Mouse (Mus musculus): Measurements from ENCODE around the gene Hhipl1. TPM values are rescaled to one million over a fixed set of nuclear protein-coding genes. Genes with fewer than 3 reads are reported as not detected.
A peak's percentile ranks its signal among the peaks of the same experiment; 100 is the strongest.

The Hhipl1 gene
- polyA plus RNA-seq, 1 experiment from 2014 or later: 0.82 TPM

- peak overlapping the region; percentile 40; the same call in 1 of the 2 replicates for H3K4me2 ChIP-seq
These were observed 13.7 kb upstream of the Hhipl1 start for GRCm38 (mm10) chr12:108292419-108292818.

GRCm38 (mm10) chr12:108292957-108293356 is 13.1 kb upstream of the Hhipl1 start:
- Histone ChIP-seq H3K4me3 (ENCODE audit: low read depth, low read length) (no peak overlapping the region), H3K36me3 (ENCODE audit: insufficient read depth) (no peaks in the 10 kb centered on the region), H3K4me2 (peak overlapping the region; percentile 36; the same call in 1 of the 2 replicates), H3K27ac (ENCODE audit: low read depth) (no peak overlapping the region), H3K4me1 (ENCODE audit: insufficient read depth) (no peaks in the 10 kb centered on the region), H3K9me3 (ENCODE audit: low read depth, low read length) (no peaks in the 10 kb centered on the region), H3K27me3 (ENCODE audit: insufficient read depth, low read length) (no peaks in the 10 kb centered on the region), H3K9ac (no peak overlapping the region)
- WGBS: 5% methylated on average over 8 of the region's 8 CpGs
- peak; percentile 92 for TF ChIP-seq CTCF (IDR thresholded peaks at IDR 0.05; ENCODE audit: low read depth)
- peak; percentile 70 for ATAC-seq (ENCODE audit: insufficient read depth)
- DNase-seq: peak; percentile 87

More at GRCm38 (mm10) chr12:108292419-108292818, 13.7 kb upstream of the Hhipl1 start:
- Histone ChIP-seq H3K4me3 (ENCODE audit: low read depth, low read length) (no peak overlapping the region), H3K9ac (no peak overlapping the region), H3K4me1 (ENCODE audit: insufficient read depth) (no peaks in the 10 kb centered on the region), H3K36me3 (ENCODE audit: insufficient read depth) (no peaks in the 10 kb centered on the region), H3K27ac (ENCODE audit: low read depth) (no peak overlapping the region), H3K27me3 (ENCODE audit: insufficient read depth, low read length) (no peaks in the 10 kb centered on the region), H3K9me3 (ENCODE audit: low read depth, low read length) (no peaks in the 10 kb centered on the region)
- ATAC-seq (ENCODE audit: insufficient read depth) (peak; percentile 82), DNase-seq (peak; percentile 66)
- TF ChIP-seq CTCF (IDR thresholded peaks at IDR 0.05; ENCODE audit: low read depth): no peak
- WGBS: 14% methylated on average over 9 of the region's 9 CpGs

DNA sequence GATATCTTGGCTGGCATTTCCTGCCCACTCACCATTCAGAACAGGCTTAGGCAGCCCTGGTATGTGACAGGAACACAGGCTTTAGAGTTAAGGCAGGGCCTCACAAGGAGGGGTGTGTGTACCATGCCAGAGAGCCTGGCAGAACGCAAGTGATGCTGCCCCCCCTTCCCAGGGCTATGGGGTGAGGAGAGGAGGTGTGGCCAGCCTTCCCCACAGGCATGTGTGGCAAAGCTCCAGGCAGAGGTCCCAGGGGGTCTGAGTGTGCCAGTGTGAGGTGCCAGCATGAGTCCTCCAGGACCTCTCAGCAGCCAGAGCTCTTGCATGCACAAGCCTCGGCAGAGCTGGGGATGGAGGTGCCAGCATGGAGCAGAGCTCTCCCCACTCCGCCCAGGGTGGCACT is 11.4 kb upstream of the Hhipl1 start:
- no peaks in the 10 kb centered on the region for H3K27me3 ChIP-seq (ENCODE audit: insufficient read depth, low read length)
- H3K4me2 ChIP-seq: no peak overlapping the region
- WGBS: 67% methylated on average over 3 of the region's 3 CpGs
- H3K4me3 ChIP-seq (ENCODE audit: low read depth, low read length): no peak overlapping the region
- H3K27ac ChIP-seq (ENCODE audit: low read depth): no peak overlapping the region
- ATAC-seq (ENCODE audit: insufficient read depth) (no peak), DNase-seq (no peak)
- H3K9ac ChIP-seq: no peak overlapping the region
- H3K9me3 ChIP-seq (ENCODE audit: low read depth, low read length): no peaks in the 10 kb centered on the region
- no peak for TF ChIP-seq CTCF (IDR thresholded peaks at IDR 0.05; ENCODE audit: low read depth)
- no peaks in the 10 kb centered on the region for H3K4me1 ChIP-seq (ENCODE audit: insufficient read depth)
- no peaks in the 10 kb centered on the region for H3K36me3 ChIP-seq (ENCODE audit: insufficient read depth)

DNA sequence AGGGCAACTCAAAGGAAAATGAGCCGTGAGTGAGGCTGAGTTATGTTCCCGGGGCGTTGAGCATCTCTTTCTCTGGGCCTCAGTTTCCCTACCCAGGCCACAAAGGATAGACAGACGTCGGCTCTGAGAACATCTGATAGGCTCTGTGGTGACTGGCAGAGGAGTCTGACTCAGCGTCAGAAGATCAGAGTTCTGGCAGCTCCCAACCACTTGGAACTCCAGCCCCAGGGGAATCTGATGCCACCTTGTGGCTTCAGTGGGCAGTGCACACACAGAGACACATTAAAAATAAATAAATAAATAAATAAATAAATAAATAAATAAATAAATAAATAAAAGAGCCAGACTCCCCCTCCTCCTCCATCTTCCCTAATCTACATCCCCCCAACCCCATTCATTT is 9.0 kb upstream of the Hhipl1 start:
- Histone ChIP-seq H3K27ac (ENCODE audit: low read depth) (no peak overlapping the region), H3K4me1 (ENCODE audit: insufficient read depth) (no peaks in the 10 kb centered on the region), H3K4me2 (no peak overlapping the region), H3K9me3 (ENCODE audit: low read depth, low read length) (no peaks in the 10 kb centered on the region), H3K9ac (no peak overlapping the region), H3K4me3 (ENCODE audit: low read depth, low read length) (no peak overlapping the region), H3K27me3 (ENCODE audit: insufficient read depth, low read length) (no peaks in the 10 kb centered on the region), H3K36me3 (ENCODE audit: insufficient read depth) (no peaks in the 10 kb centered on the region)
- DNase-seq (peak; percentile 61), ATAC-seq (ENCODE audit: insufficient read depth) (no peak)
- WGBS: 81% methylated on average over 6 of the region's 6 CpGs
- TF ChIP-seq CTCF (IDR thresholded peaks at IDR 0.05; ENCODE audit: low read depth): peak; percentile 44

DNA sequence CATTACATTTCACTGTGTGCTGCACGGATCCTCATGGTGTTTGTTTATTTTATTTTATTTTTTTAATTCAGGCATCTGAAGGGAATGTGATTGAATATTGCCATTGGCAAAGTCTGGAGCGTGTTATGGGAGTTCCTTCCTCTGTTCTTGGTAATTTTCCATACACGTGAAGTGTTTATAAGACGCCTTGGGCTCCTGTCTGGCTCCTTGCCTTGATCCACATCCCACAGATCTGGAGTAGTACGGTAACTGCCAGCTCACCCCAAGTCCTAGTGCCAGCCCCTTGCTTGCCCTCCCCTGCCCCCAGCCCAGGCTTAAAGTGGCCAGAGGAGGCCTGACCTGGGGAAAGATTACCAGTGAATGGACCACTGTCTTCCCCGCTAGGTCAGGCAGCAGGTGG is 5.1 kb upstream of the Hhipl1 start:
- TF ChIP-seq CTCF (IDR thresholded peaks at IDR 0.05; ENCODE audit: low read depth): no peak
- H3K4me3 ChIP-seq (ENCODE audit: low read depth, low read length): no peak overlapping the region
- DNase-seq (no peak), ATAC-seq (ENCODE audit: insufficient read depth) (no peak)
- peaks cover 1% of the 10 kb centered on the region; the same call in 1 of the 2 replicates for H3K4me1 ChIP-seq (ENCODE audit: insufficient read depth)
- no peaks in the 10 kb centered on the region for H3K9me3 ChIP-seq (ENCODE audit: low read depth, low read length)
- H3K36me3 ChIP-seq (ENCODE audit: insufficient read depth): no peaks in the 10 kb centered on the region
- no peak overlapping the region for H3K27ac ChIP-seq (ENCODE audit: low read depth)
- no peak overlapping the region for H3K9ac ChIP-seq
- H3K27me3 ChIP-seq (ENCODE audit: insufficient read depth, low read length): peaks cover 17% of the 10 kb centered on the region
- H3K4me2 ChIP-seq: no peak overlapping the region
- 53% methylated on average over 6 of the region's 6 CpGs for WGBS

DNA sequence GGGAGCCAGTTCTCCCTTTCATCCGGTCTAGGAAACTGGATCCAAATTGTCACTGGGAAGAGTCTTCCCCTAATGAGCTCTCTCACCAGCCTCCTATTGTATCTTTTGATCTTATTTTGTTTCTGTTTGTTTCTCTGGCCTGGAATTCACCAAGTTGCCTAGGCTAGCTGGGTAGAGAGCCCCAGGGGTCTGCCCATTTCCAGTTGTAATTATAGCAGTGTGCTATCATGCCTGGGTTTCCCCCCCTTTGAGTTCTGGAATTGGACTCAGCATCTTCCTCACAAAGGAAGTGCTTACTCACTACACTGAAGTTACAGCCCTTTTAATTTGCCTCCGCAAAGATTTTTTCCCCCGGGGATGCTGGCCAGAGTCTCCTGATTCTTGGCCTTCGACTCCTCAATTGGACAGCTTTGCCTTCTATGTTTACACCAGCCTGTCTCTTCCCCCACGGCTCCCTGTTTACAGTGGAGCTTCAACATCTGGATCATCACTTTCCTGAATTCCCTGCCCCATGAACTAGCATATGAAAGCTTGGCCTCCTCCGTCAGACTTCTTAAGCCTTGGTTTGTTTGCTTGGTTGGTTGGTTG is 2.2 kb upstream of the Hhipl1 start:
- no peak overlapping the region for H3K27ac ChIP-seq (ENCODE audit: low read depth)
- 31% methylated on average over 6 of the region's 6 CpGs for WGBS
- no peak overlapping the region for H3K9ac ChIP-seq
- no peak for TF ChIP-seq CTCF (IDR thresholded peaks at IDR 0.05; ENCODE audit: low read depth)
- peaks cover 23% of the 10 kb centered on the region for H3K27me3 ChIP-seq (ENCODE audit: insufficient read depth, low read length)
- no peak overlapping the region for H3K4me2 ChIP-seq
- no peaks in the 10 kb centered on the region for H3K36me3 ChIP-seq (ENCODE audit: insufficient read depth)
- no peak for ATAC-seq (ENCODE audit: insufficient read depth)
- peaks cover 11% of the 10 kb centered on the region for H3K4me1 ChIP-seq (ENCODE audit: insufficient read depth)
- H3K9me3 ChIP-seq (ENCODE audit: low read depth, low read length): no peaks in the 10 kb centered on the region
- no peak overlapping the region for H3K4me3 ChIP-seq (ENCODE audit: low read depth, low read length)
- peak; percentile 64 for DNase-seq

DNA sequence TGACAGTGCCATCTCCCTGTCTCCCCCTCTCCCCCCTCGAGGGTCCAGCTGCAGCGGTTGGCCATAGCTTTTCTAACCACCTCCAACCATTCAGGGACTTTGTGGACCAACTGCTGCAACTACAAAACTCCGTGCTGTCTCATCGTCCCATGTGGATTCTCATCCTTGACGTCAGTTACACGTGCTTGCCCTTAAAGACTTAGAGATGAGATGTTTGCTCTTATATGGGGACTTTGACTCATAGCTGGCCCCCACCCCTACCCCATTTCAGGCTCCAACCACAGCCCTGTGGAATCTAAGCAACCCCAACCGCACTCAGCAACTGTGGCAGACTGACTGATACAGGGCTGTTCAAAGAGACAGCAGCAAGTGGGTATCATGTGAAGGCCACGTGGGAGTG is 898 bp upstream of the Hhipl1 start:
- H3K27me3 ChIP-seq (ENCODE audit: insufficient read depth, low read length): peaks cover 23% of the 10 kb centered on the region
- no peak overlapping the region for H3K4me2 ChIP-seq
- no peak for DNase-seq
- no peak overlapping the region for H3K27ac ChIP-seq (ENCODE audit: low read depth)
- no peak overlapping the region for H3K4me3 ChIP-seq (ENCODE audit: low read depth, low read length)
- peaks cover 14% of the 10 kb centered on the region for H3K4me1 ChIP-seq (ENCODE audit: insufficient read depth)
- no peak overlapping the region for H3K9ac ChIP-seq
- no peaks in the 10 kb centered on the region for H3K36me3 ChIP-seq (ENCODE audit: insufficient read depth)
- TF ChIP-seq CTCF (IDR thresholded peaks at IDR 0.05; ENCODE audit: low read depth): no peak
- ATAC-seq (ENCODE audit: insufficient read depth): no peak
- H3K9me3 ChIP-seq (ENCODE audit: low read depth, low read length): no peaks in the 10 kb centered on the region
- 73% methylated on average over 8 of the region's 8 CpGs for WGBS

Data from lung, embryonic 14.5 days (tissue).